Mouse (Mus musculus) heart, postnatal 36 days (tissue): ENCODE measurements around the gene Fryl. TPM values are rescaled to one million over a fixed set of nuclear protein-coding genes. Genes with fewer than 3 reads are reported as not detected.
A peak's percentile ranks its signal among the peaks of the same experiment; 100 is the strongest.
"Not testable (repeated sequence)": the region's sequence is repeated elsewhere in the genome, so short reads cannot be mapped to it uniquely, and the experiment has no call there.

Source experiments
- DNase-seq, 2 experiments: peaks; one replicate each; pipeline ENCODE4 v3.0.0; 2021 to 2022
- intact Hi-C: fragments of 180-260 bp; cut with DNase I; formaldehyde crosslinking; loops from one replicate; pipeline ENCODE4 v1.15.1; 2025
- total RNA-seq, 2 experiments: library from RNA; stranded (reverse); gene quantifications; 2 replicates each; pipeline ENCODE4 v1.2.3; 2021

Fryl gene
- total RNA-seq, 2 experiments from 2014 or later = 37.6 to 45.2 TPM

- intact Hi-C loops = no loop called here
- no peak for DNase-seq
These were observed 200.0 kb downstream of the Fryl start for GRCm38 (mm10) chr5:73056457-73056856.

GRCm38 (mm10) chr5:73053933-73054332 lies 202.5 kb downstream of the Fryl start:
- DNase-seq = no peak

GRCm38 (mm10) chr5:73047651-73048245 lies 208.7 kb downstream of the Fryl start:
- intact Hi-C loops = no loop called here
- no peak for DNase-seq

More at GRCm38 (mm10) chr5:73053933-73054332, 202.5 kb downstream of the Fryl start:
- intact Hi-C loops = no loop called here

GRCm38 (mm10) chr5:73044055-73044454 lies 212.4 kb downstream of the Fryl start:
- intact Hi-C loops = no loop called here
- no peak for DNase-seq

GRCm38 (mm10) chr5:73032481-73032880 lies 223.9 kb downstream of the Fryl start:
- DNase-seq = no peak
- intact Hi-C loops = no loop called here

GRCm38 (mm10) chr5:73028646-73029045 lies 227.8 kb downstream of the Fryl start:
- intact Hi-C loops = no loop called here
- DNase-seq = no peak

- no peak for DNase-seq
- intact Hi-C loops = no loop called here
These were observed 232.6 kb downstream of the Fryl start for GRCm38 (mm10) chr5:73023801-73024200.

GRCm38 (mm10) chr5:73014745-73015144 lies 241.7 kb downstream of the Fryl start:
- DNase-seq = no peak
- intact Hi-C loops = no loop called here

GRCm38 (mm10) chr5:73013611-73014287 lies 242.7 kb downstream of the Fryl start:
- DNase-seq, intact Hi-C loops: not testable (repeated sequence)

- DNase-seq, intact Hi-C loops: not testable (repeated sequence)
These were observed 243.4 kb downstream of the Fryl start for GRCm38 (mm10) chr5:73012884-73013610.

GRCm38 (mm10) chr5:73011806-73012205 lies 244.6 kb downstream of the Fryl start:
- DNase-seq = not testable (repeated sequence)

GRCm38 (mm10) chr5:73008230-73008629 lies 248.2 kb downstream of the Fryl start:
- intact Hi-C loops = not testable (repeated sequence)
- DNase-seq = peak in 1 of 2 experiments; percentile 9

More at GRCm38 (mm10) chr5:73011806-73012205, 244.6 kb downstream of the Fryl start:
- intact Hi-C loops = not testable (repeated sequence)

- intact Hi-C loops = no loop called here
- DNase-seq = no peak
These were observed 248.8 kb downstream of the Fryl start for GRCm38 (mm10) chr5:73007582-73007959.

GRCm38 (mm10) chr5:73006784-73007581 lies 249.4 kb downstream of the Fryl start, which contains the start of gene Slc10a4:
Gene Slc10a4 (plus strand): TSS chr5:73006883.
- peak in 1 of 2 experiments; percentile 14 for DNase-seq
- intact Hi-C loops = no loop called here

GRCm38 (mm10) chr5:73004046-73004445 lies 252.4 kb downstream of the Fryl start:
- intact Hi-C loops = no loop called here

GRCm38 (mm10) chr5:72998546-72998945 lies 257.9 kb downstream of the Fryl start:
- intact Hi-C loops = not testable (repeated sequence)

More at GRCm38 (mm10) chr5:73004046-73004445, 252.4 kb downstream of the Fryl start:
- no peak for DNase-seq

GRCm38 (mm10) chr5:72995379-72995778 lies 261.0 kb downstream of the Fryl start:
- no peak for DNase-seq
- intact Hi-C loops = no loop called here

More at GRCm38 (mm10) chr5:72998546-72998945, 257.9 kb downstream of the Fryl start:
- not testable (repeated sequence) for DNase-seq

GRCm38 (mm10) chr5:72994928-72995327 lies 261.5 kb downstream of the Fryl start:
- intact Hi-C loops = no loop called here
- no peak for DNase-seq

- intact Hi-C loops = no loop called here
- no peak for DNase-seq
These were observed 262.0 kb downstream of the Fryl start for GRCm38 (mm10) chr5:72994424-72994823.

GRCm38 (mm10) chr5:72992474-72992873 lies 263.9 kb downstream of the Fryl start:
- intact Hi-C loops = no loop called here
- no peak for DNase-seq
